Mouse (Mus musculus) lung, adult 2 months (tissue): ENCODE measurements at regions not wholly inside any gene's neighbourhood (a gene's known extent, or its start where the extent isn't known, plus 50 kb on each side); places are given as distances from the start of the nearest gene placed in this dataset.

Experiments used
- DNase-seq: peaks from one replicate; pipeline ENCODE4 v3.0.0; 2022
- H3K4me1 ChIP-seq: fragments of 200-500 bp; 2 replicates; pipeline ENCODE4 v1.6.1; 2011; ENCODE audit warnings: low read length; ENCODE audit not compliant: control insufficient read depth, insufficient read depth
- H3K4me3 ChIP-seq: fragments of 200-500 bp; replicated peaks from 2 replicates; pipeline ENCODE3; 2011; ENCODE audit warnings: low read depth, mild to moderate bottlenecking, control low read depth, low read length; ENCODE audit errors: extremely low read depth
- CTCF ChIP-seq: fragments of 200-500 bp; IDR thresholded peaks from 2 replicates; pipeline ENCODE4 v1.5.1; 2011; ENCODE audit warnings: mild to moderate bottlenecking, low read length, control low read depth; ENCODE audit not compliant: insufficient read depth
- POLR2A ChIP-seq: fragments of 200-500 bp; IDR thresholded peaks from 2 replicates; pipeline ENCODE4 v1.6.1; 2011; ENCODE audit warnings: low read depth, mild to moderate bottlenecking, control low read depth, low read length, borderline replicate concordance; ENCODE audit errors: extremely low read depth
- WGBS: fragments of 180-500 bp; shearing (Covaris S2); methylation state at CpG from one replicate; pipeline ENCODE4 v1.1.7; 2018; 5-methylcytosine and 5-hydroxymethylcytosine counted together

- DNase-seq = no peak
- no peak for TF ChIP-seq POLR2A
- no peak for TF ChIP-seq CTCF
- no peak overlapping the region for H3K4me3 ChIP-seq
- 50% methylated on average over 13 of the region's 13 CpGs for WGBS
- H3K4me1 ChIP-seq = peaks cover 3% of the 10 kb centered on the region
Observed at GRCm38 (mm10) chr5:119325681-119326255, 344.7 kb upstream of the Tbx3 start.

- no peak for TF ChIP-seq CTCF
- no peak for TF ChIP-seq POLR2A
- no peak overlapping the region for H3K4me3 ChIP-seq
Observed at GRCm38 (mm10) chr5:119326895-119327294, 343.6 kb upstream of the Tbx3 start.

GRCm38 (mm10) chr5:119328971-119329370 is 341.5 kb upstream of the Tbx3 start:
- TF ChIP-seq CTCF = no peak
- no peak for TF ChIP-seq POLR2A
- 79% methylated on average over 7 of the region's 7 CpGs for WGBS
- DNase-seq = no peak

More at GRCm38 (mm10) chr5:119326895-119327294, 343.6 kb upstream of the Tbx3 start:
- H3K4me1 ChIP-seq = peaks cover 3% of the 10 kb centered on the region
- no peak for DNase-seq
- WGBS = 92% methylated on average over 8 of the region's 8 CpGs

GRCm38 (mm10) chr5:119329371-119329770 is 341.1 kb upstream of the Tbx3 start:
- H3K4me1 ChIP-seq = peaks cover 3% of the 10 kb centered on the region
- no peak overlapping the region for H3K4me3 ChIP-seq
- DNase-seq = no peak
- 56% methylated on average over 10 of the region's 10 CpGs for WGBS
- TF ChIP-seq POLR2A (no peak), CTCF (no peak)

More at GRCm38 (mm10) chr5:119328971-119329370, 341.5 kb upstream of the Tbx3 start:
- Histone ChIP-seq H3K4me3 (no peak overlapping the region), H3K4me1 (peaks cover 3% of the 10 kb centered on the region)

GRCm38 (mm10) chr5:119329860-119330259 is 340.6 kb upstream of the Tbx3 start:
- 79% methylated on average over 6 of the region's 6 CpGs for WGBS
- H3K4me1 ChIP-seq = peaks cover 3% of the 10 kb centered on the region
- no peak for TF ChIP-seq CTCF
- TF ChIP-seq POLR2A = no peak
- H3K4me3 ChIP-seq = no peak overlapping the region
- no peak for DNase-seq

- TF ChIP-seq CTCF = no peak
- no peak for TF ChIP-seq POLR2A
- no peak overlapping the region for H3K4me3 ChIP-seq
- WGBS = 37% methylated on average over 3 of the region's 3 CpGs
- no peaks in the 10 kb centered on the region for H3K4me1 ChIP-seq
- no peak for DNase-seq
Observed at GRCm38 (mm10) chr5:119331461-119331860, 339.0 kb upstream of the Tbx3 start.

- TF ChIP-seq CTCF (no peak), POLR2A (no peak)
- no peak for DNase-seq
- Histone ChIP-seq H3K4me3 (no peak overlapping the region), H3K4me1 (no peaks in the 10 kb centered on the region)
- WGBS = 46% methylated on average over 7 of the region's 7 CpGs
Observed at GRCm38 (mm10) chr5:119332621-119333020, 337.8 kb upstream of the Tbx3 start.

- 84% methylated on average over 2 of the region's 2 CpGs for WGBS
- TF ChIP-seq CTCF (no peak), POLR2A (no peak)
- no peak overlapping the region for H3K4me3 ChIP-seq
- DNase-seq = no peak
- no peaks in the 10 kb centered on the region for H3K4me1 ChIP-seq
Observed at GRCm38 (mm10) chr5:119335211-119335610, 335.3 kb upstream of the Tbx3 start.

- 44% methylated on average over 6 of the region's 6 CpGs for WGBS
- Histone ChIP-seq H3K4me1 (no peaks in the 10 kb centered on the region), H3K4me3 (no peak overlapping the region)
- TF ChIP-seq POLR2A = no peak
- no peak for TF ChIP-seq CTCF
- DNase-seq = no peak
Observed at GRCm38 (mm10) chr5:119335979-119336378, 334.5 kb upstream of the Tbx3 start.

- 84% methylated on average over 4 of the region's 4 CpGs for WGBS
- no peak for TF ChIP-seq POLR2A
- no peak for TF ChIP-seq CTCF
Observed at GRCm38 (mm10) chr5:119337739-119338138, 332.7 kb upstream of the Tbx3 start.

More at GRCm38 (mm10) chr5:119337739-119338138, 332.7 kb upstream of the Tbx3 start:
- Histone ChIP-seq H3K4me3 (no peak overlapping the region), H3K4me1 (no peaks in the 10 kb centered on the region)
- DNase-seq = no peak
